Mouse (Mus musculus): ENCODE results near the gene Sugp1. TPM values are rescaled to one million over a fixed set of nuclear protein-coding genes. Genes with fewer than 3 reads are reported as not detected.

Gene Sugp1
- total RNA-seq, 2 experiments from 2014 or later, result 17.2 to 18.4 TPM

- intact Hi-C loops (cut with DNase I), result no loop called here
- DNase-seq (ENCODE audit: low spot score), result no peak
Measured at GRCm38 (mm10) chr8:70099276-70099675, 56.7 kb downstream of the Sugp1 start.

DNA sequence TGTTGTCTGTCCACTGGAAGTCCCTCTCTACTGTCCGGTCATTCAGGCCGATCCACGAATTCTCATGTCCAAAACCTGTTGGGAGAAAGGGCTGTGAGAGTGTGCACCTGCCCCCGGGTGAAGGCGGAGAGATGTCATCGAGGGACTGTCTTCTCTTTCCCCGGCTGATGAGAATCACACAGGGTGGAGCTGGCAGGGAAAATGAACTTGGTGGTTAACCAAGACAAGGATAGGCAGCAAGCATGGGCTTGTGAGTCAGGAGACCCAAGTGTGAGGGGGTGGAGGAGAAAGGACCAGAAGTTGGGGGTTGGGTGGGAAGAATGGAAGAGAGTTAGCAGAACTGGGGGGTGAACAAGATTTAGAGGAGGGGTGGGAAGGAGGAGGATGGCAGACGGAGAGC is 57.6 kb downstream of the Sugp1 start:
- no peak for DNase-seq (ENCODE audit: low spot score)
- intact Hi-C loops (cut with DNase I), result no loop called here

- intact Hi-C loops (cut with DNase I), result loop anchor here (1.0 kb wide), 1 partner anchor 62 kb away; no protein-coding TSS in a partner anchor
- DNase-seq (ENCODE audit: low spot score), result no peak
Measured at GRCm38 (mm10) chr8:70104506-70104905, 61.9 kb downstream of the Sugp1 start.

- DNase-seq (ENCODE audit: low spot score), result no peak
- intact Hi-C loops (cut with DNase I), result loop anchor here (1.0 to 5.0 kb wide), 2 partner anchors 61 to 117 kb away; no protein-coding TSS in a partner anchor
Measured at GRCm38 (mm10) chr8:70104922-70105321, 62.3 kb downstream of the Sugp1 start.

DNA sequence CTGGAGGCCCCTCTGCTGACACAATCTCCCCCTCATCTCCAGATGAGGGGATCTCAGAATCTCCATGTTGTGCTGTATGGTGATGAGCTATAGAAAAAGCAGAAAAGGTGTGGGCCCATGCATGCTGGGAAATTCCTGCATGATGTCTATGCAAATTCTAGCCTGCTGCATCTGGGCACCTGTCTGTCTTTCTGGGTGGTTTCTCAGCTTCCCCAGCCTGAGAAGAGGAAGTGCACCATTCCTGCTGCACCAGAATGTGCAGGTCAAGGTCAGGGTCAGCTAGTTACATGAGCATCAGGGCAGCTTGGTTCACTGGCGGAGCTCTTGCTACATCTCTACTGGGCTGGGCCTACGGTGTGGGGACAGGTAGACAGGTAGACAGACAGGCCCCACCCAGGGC is 67.8 kb downstream of the Sugp1 start:
- intact Hi-C loops (cut with DNase I), result no loop called here
- no peak for DNase-seq (ENCODE audit: low spot score)

GRCm38 (mm10) chr8:70111192-70111795 is 68.7 kb downstream of the Sugp1 start:
- intact Hi-C loops (cut with DNase I), result no loop called here
- DNase-seq (ENCODE audit: low spot score), result no peak

- intact Hi-C loops (cut with DNase I), result no loop called here
- no peak for DNase-seq (ENCODE audit: low spot score)
Measured at GRCm38 (mm10) chr8:70112401-70113016, 69.9 kb downstream of the Sugp1 start.

- intact Hi-C loops (cut with DNase I), result no loop called here
- DNase-seq (ENCODE audit: low spot score), result no peak
Measured at GRCm38 (mm10) chr8:70114488-70114887, 71.9 kb downstream of the Sugp1 start.

DNA sequence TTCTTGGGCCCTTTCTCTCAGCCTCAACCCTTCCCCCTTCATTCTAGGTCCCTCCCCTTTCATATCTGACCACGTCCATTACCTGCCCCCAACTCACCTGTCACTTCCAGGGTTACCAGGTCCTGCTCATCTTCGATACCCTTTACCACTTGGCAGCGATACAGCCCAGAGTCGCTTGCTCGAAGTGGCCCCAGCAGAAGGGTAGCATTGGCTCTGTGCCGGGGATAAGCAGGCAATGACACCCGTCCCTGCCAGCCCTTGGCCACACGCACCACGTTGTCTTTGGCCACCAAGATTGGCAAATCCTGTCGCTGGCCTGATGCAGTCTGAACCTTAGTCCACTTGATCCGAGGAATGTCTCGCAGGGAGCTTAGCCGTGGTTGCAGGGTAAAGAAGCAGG is 72.3 kb downstream of the Sugp1 start:
- intact Hi-C loops (cut with DNase I), result no loop called here
- no peak for DNase-seq (ENCODE audit: low spot score)

DNA sequence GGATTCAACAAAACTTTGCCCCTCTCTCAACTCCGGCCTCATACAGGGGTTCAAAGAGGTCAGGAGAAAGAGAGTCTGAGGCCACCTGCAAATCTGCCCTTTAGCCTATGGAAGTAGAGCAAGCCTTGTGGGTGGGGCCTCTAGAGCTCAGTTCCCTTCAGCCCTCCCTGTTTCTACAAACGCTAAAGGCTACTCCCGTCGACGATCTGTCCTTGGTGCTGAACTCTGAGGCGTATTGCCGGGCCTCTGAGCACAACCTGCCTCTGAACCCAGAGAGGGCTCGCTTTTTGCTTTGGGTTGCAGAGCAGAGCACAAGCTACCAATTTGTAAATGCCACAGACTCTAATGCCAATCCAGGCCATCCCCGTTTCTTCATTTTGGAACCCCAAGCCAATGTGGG is 75.0 kb downstream of the Sugp1 start:
- DNase-seq (ENCODE audit: low spot score), result no peak
- intact Hi-C loops (cut with DNase I), result no loop called here

DNA sequence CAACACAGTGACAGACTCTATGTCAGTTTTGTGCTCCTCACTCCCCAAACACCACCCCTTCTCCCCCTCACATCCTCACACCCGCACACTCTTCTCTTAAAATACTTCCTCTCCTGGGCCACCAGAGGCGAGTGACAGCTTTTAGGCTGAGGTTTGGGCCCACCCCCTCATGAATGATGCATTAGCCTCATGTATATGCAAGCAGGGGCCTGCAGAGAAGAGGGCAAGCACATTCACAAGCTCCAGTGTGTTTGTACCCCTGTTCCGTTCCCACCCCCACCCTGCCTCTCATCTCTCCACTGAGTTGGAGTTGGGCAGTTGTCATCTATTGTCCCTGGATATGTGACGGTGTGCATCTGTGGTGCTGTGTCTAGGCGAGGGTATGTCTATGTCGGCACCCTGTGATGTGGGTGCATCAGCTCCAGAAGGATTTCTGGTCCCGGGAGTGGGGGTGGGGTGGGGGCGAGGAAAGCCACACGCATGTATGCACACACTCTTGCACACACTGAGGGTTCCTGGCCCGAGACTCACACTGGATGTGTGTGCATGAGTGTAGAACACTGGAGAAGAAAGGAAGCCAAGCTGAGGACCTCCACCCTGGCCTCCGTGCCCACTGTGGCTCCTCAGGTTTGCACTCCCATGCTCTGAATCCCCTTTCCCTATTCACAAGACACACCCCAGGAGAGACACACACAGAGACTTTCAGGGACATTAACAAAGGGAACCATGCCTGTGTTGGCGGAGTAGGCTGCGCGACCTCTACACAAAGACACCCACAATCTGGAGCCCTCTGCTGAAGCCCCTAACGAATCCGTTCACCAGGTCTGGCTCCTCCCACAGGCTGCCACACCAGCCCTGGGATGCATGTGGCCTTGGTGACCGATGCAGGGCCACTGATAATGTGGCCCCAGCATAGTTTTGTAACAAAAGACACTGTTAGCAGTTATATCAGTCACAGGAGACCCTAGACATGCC is 76.4 kb downstream of the Sugp1 start:
- intact Hi-C loops (cut with DNase I), result no loop called here

GRCm38 (mm10) chr8:70120667-70121066 is 78.1 kb downstream of the Sugp1 start, which contains the start of gene Ncan:
Ncan (minus strand) TSS chr8:70120873.
- intact Hi-C loops (cut with DNase I), result loop anchor here (5.0 kb wide), 2 partner anchors 47 to 203 kb away; no protein-coding TSS in a partner anchor

More for the DNA sequence above, 76.4 kb downstream of the Sugp1 start:
- no peak for DNase-seq (ENCODE audit: low spot score)

More at GRCm38 (mm10) chr8:70120667-70121066, 78.1 kb downstream of the Sugp1 start, which contains the start of gene Ncan:
- DNase-seq (ENCODE audit: low spot score), result no peak

Small RNA genes lying within 50 kb of the gene (microRNA-seq; reads per million reads assigned to microRNA genes)
- gene Mir7066, result not detected

Other genes with a start within 250 kb of the Sugp1 start
- 1 to 10 TPM; 4.9 to 5.5 TPM for gene Gmip, start 234.1 kb upstream of the Sugp1 start, total RNA-seq (2021)
- gene Lpar2, start 220.4 kb upstream of the Sugp1 start, total RNA-seq (2021), result under 1 TPM; 0.26 to 0.34 TPM
- under 1 TPM in 1 of 2 experiments, not detected in 1; 0.39 TPM for gene Pbx4, start 210.3 kb upstream of the Sugp1 start, total RNA-seq (2021)
- 1 to 10 TPM; 2.8 to 2.9 TPM for gene Cilp2, start 155.1 kb upstream of the Sugp1 start, total RNA-seq (2021)
- gene Tssk6, start 140.6 kb upstream of the Sugp1 start, total RNA-seq (2021), result under 1 TPM in 1 of 2 experiments, not detected in 1; 0.20 TPM
- 100 to 1,000 TPM; 446 to 456 TPM for gene Ndufa13, start 140.3 kb upstream of the Sugp1 start, total RNA-seq (2021)
- 10 to 100 TPM in 1 of 2 experiments, 1 to 10 TPM in 1; 9.6 to 14.8 TPM for gene Yjefn3, start 140.1 kb upstream of the Sugp1 start, total RNA-seq (2021)
- 10 to 100 TPM; 34.3 to 35.6 TPM for gene Gatad2a, start 46.4 kb upstream of the Sugp1 start, total RNA-seq (2021)
- gene Mau2, start 79 bp upstream of the Sugp1 start, total RNA-seq (2021), result 10 to 100 TPM; 34.7 to 35.5 TPM
- 1 to 10 TPM; 1.1 to 1.3 TPM for gene Tm6sf2, start 30.1 kb downstream of the Sugp1 start, total RNA-seq (2021)
- gene Hapln4, start 40.6 kb downstream of the Sugp1 start, total RNA-seq (2021), result not detected
- under 1 TPM in 1 of 2 experiments, not detected in 1; 0.03 TPM for gene Ncan, start 78.1 kb downstream of the Sugp1 start, total RNA-seq (2021)
- 1 to 10 TPM; 5.4 to 7.6 TPM for gene Nr2c2ap, start 88.5 kb downstream of the Sugp1 start, total RNA-seq (2021)
- 10 to 100 TPM; 20.9 to 21.5 TPM for gene Rfxank, start 96.3 kb downstream of the Sugp1 start, total RNA-seq (2021)
- gene Borcs8, start 96.7 kb downstream of the Sugp1 start, total RNA-seq (2021), result 10 to 100 TPM; 21.2 to 25.5 TPM
- gene Mef2b, start 96.9 kb downstream of the Sugp1 start, total RNA-seq (2021), result under 1 TPM in 1 of 2 experiments, not detected in 1; 0.31 TPM
- 10 to 100 TPM; 93.0 to 98.1 TPM for gene Tmem161a, start 129.5 kb downstream of the Sugp1 start, total RNA-seq (2021)
- gene Slc25a42, start 169.5 kb downstream of the Sugp1 start, total RNA-seq (2021), result 10 to 100 TPM; 48.1 to 48.4 TPM
- 10 to 100 TPM; 38.9 to 41.5 TPM for gene Sugp2, start 191.4 kb downstream of the Sugp1 start, total RNA-seq (2021)
- gene Armc6, start 191.7 kb downstream of the Sugp1 start, total RNA-seq (2021), result 1 to 10 TPM; 7.6 to 8.0 TPM
- gene Homer3, start 240.0 kb downstream of the Sugp1 start, total RNA-seq (2021), result 10 to 100 TPM; 12.0 to 12.3 TPM

Measured in heart, postnatal 25 days (tissue).